ENCODE assay signal across 22 mouse cellular contexts in the genomic region with DNA sequence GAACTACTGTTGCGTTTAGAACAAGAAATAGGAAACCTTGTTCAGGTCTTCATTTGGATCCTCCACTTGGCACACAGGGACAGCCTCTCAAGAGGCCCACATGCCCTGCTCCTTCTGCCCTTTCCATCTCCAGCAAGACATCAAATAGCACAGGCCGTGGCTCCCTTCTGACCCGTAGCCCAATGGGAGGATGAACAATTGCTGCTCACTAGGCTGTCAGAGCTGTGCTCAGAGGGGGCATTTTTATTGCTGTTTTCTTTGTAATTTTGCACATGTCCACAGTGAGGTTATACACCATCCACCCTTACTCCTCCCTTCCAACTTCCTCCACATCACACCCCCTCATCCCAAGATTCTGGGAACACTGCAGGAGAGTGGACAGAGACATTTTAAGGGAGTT.
"Had no signal": no experiment of that assay in that cellular context is flagged by ENCODE, and none has a peak within 500 bp of the region (broad histone marks: within the 10 kb centered on the region; RNA-seq: fewer than 3 reads in every experiment).

No protein-coding gene starts in this region.

- H3K4me2 ChIP-seq: heart, embryonic 11.5 days; heart, embryonic 13.5 days; heart, embryonic 15.5 days; hindbrain, embryonic 13.5 days; hindbrain, embryonic 15.5 days; limb, embryonic 13.5 days; limb, embryonic 15.5 days; liver, embryonic 12.5 days had no signal

- H3K9ac ChIP-seq: forebrain, postnatal 0 days; heart, embryonic 13.5 days; heart, embryonic 15.5 days; hindbrain, embryonic 13.5 days; hindbrain, embryonic 15.5 days; limb, embryonic 13.5 days; limb, embryonic 15.5 days; liver, embryonic 12.5 days; liver, embryonic 14.5 days had no signal

- H3K27me3 ChIP-seq: heart, embryonic 13.5 days; heart, embryonic 15.5 days; hindbrain, embryonic 13.5 days; hindbrain, embryonic 15.5 days; limb, embryonic 15.5 days; liver, embryonic 12.5 days had no signal

- ATAC-seq: forebrain, postnatal 0 days; hindbrain, postnatal 0 days; intestine, embryonic 16.5 days; liver, embryonic 12.5 days had no signal

- H3K4me1 ChIP-seq: heart, embryonic 13.5 days; heart, embryonic 15.5 days; limb, embryonic 13.5 days; limb, embryonic 15.5 days; liver, embryonic 12.5 days had no signal

- H3K9me3 ChIP-seq: heart, embryonic 13.5 days; heart, embryonic 15.5 days; hindbrain, embryonic 13.5 days; hindbrain, embryonic 15.5 days; limb, embryonic 13.5 days; limb, embryonic 15.5 days; liver, embryonic 12.5 days had no signal

- DNase-seq: forebrain, postnatal 0 days; gastrocnemius, postnatal 14 days; gastrocnemius, postnatal 36 days; heart, adult 2 months; heart, postnatal 14 days; heart, postnatal 36 days; kidney, adult 18-20 months; kidney, postnatal 14 days; kidney, postnatal 36 days; layer of hippocampus, postnatal 36 days; left cerebral cortex, postnatal 4 days had no signal

- H3K36me3 ChIP-seq: heart, embryonic 13.5 days; heart, embryonic 15.5 days; hindbrain, embryonic 13.5 days; hindbrain, embryonic 15.5 days; limb, embryonic 13.5 days; limb, embryonic 15.5 days; liver, embryonic 12.5 days had no signal

- H3K4me3 ChIP-seq: heart, adult 2 months; heart, embryonic 13.5 days; heart, embryonic 15.5 days; hindbrain, embryonic 13.5 days; hindbrain, embryonic 15.5 days; limb, embryonic 13.5 days; limb, embryonic 15.5 days; liver, embryonic 12.5 days had no signal

- H3K27ac ChIP-seq: heart, adult 2 months; heart, embryonic 13.5 days; heart, embryonic 15.5 days; hindbrain, embryonic 15.5 days; hindbrain, postnatal 0 days; limb, embryonic 13.5 days; limb, embryonic 15.5 days; liver, embryonic 12.5 days; liver, embryonic 14.5 days had no signal
